In genomic region chr1:125542008-125542999, GRCm38 (mm10) we compare ENCODE assay signal across 8 mouse cellular contexts. TPM values are rescaled to one million over a fixed set of nuclear protein-coding genes. Genes with fewer than 3 reads are reported as not detected.
DNase-seq lines count a peak whose midpoint lies in the region; ATAC-seq lines count a peak whose summit lies in the region.

No protein-coding gene starts in this region.

- H3K4me1 ChIP-seq in midbrain, embryonic 14.5 days (ENCODE audit: control insufficient read depth, insufficient read depth, low read length) = no peaks in the 10 kb centered on the region
- no peaks in the 10 kb centered on the region for H3K4me1 ChIP-seq in midbrain, embryonic 16.5 days (ENCODE audit: control insufficient read depth, insufficient read depth, low read length)
- H3K4me1 ChIP-seq in heart, embryonic 14.5 days (ENCODE audit: control insufficient read depth in 2 of 2, insufficient read depth in 2 of 2, low read length in 2 of 2) = peaks cover 5 to 17% of the 10 kb centered on the region in 2 experiments; a peak in 3 of 4 replicates
- no peaks in the 10 kb centered on the region for H3K4me1 ChIP-seq in stomach, embryonic 15.5 days
- no peaks in the 10 kb centered on the region for H3K4me1 ChIP-seq in liver, embryonic 11.5 days (replicated peaks; ENCODE audit: control insufficient read depth, insufficient read depth, low read length)

- DNase-seq in cerebellum, postnatal 10 days = peak; percentile 74 to 80
- no peak for DNase-seq in cerebellum, adult 8-10 months
- DNase-seq in midbrain, embryonic 14.5 days = peak; percentile 18
- no peak for DNase-seq in liver, embryonic 11.5 days (ENCODE audit: low spot score)

- H3K27ac ChIP-seq in midbrain, embryonic 14.5 days (replicated peaks; ENCODE audit: low read depth, low read length) = no peak overlapping the region
- no peak overlapping the region for H3K27ac ChIP-seq in midbrain, embryonic 16.5 days (ENCODE audit: low read length)
- H3K27ac ChIP-seq in heart, embryonic 14.5 days (replicated peaks in 1 of 2; ENCODE audit: control insufficient read depth in 1 of 2, insufficient read depth in 1 of 2, low read depth in 2 of 2, low read length in 2 of 2) = peak overlapping the region; percentile 89 to 91
- peak overlapping the region; percentile 65 for H3K27ac ChIP-seq in stomach, embryonic 15.5 days
- no peak overlapping the region for H3K27ac ChIP-seq in liver, embryonic 11.5 days (ENCODE audit: low read depth, low read length)

- H3K9ac ChIP-seq in midbrain, embryonic 14.5 days (replicated peaks; ENCODE audit: low read length) = no peak overlapping the region
- no peak overlapping the region for H3K9ac ChIP-seq in midbrain, embryonic 16.5 days (ENCODE audit: low read depth, low read length)
- H3K9ac ChIP-seq in heart, embryonic 14.5 days (ENCODE audit: low read length) = no peak overlapping the region
- H3K9ac ChIP-seq in stomach, embryonic 15.5 days = no peak overlapping the region
- H3K9ac ChIP-seq in liver, embryonic 11.5 days (ENCODE audit: low read depth, low read length) = no peak overlapping the region

- H3K4me2 ChIP-seq in midbrain, embryonic 14.5 days (ENCODE audit: low read length) = no peak overlapping the region
- no peak overlapping the region for H3K4me2 ChIP-seq in midbrain, embryonic 16.5 days (ENCODE audit: low read length)
- peak overlapping the region; percentile 12 for H3K4me2 ChIP-seq in heart, embryonic 14.5 days (ENCODE audit: low read length)
- H3K4me2 ChIP-seq in stomach, embryonic 15.5 days = no peak overlapping the region
- H3K4me2 ChIP-seq in liver, embryonic 11.5 days = no peak overlapping the region

- no peaks in the 10 kb centered on the region for H3K36me3 ChIP-seq in midbrain, embryonic 14.5 days (ENCODE audit: control insufficient read depth, insufficient read depth, low read length)
- H3K36me3 ChIP-seq in midbrain, embryonic 16.5 days (ENCODE audit: control insufficient read depth, insufficient read depth, low read length) = no peaks in the 10 kb centered on the region
- H3K36me3 ChIP-seq in heart, embryonic 14.5 days (ENCODE audit: control insufficient read depth, insufficient read depth, low read length) = no peaks in the 10 kb centered on the region
- no peaks in the 10 kb centered on the region for H3K36me3 ChIP-seq in stomach, embryonic 15.5 days
- no peaks in the 10 kb centered on the region for H3K36me3 ChIP-seq in liver, embryonic 11.5 days (ENCODE audit: control insufficient read depth, insufficient read depth, low read length)

- WGBS in midbrain, embryonic 14.5 days = 86% methylated on average over 7 of the region's 7 CpGs
- WGBS in midbrain, embryonic 16.5 days = 84% methylated on average over 7 of the region's 7 CpGs
- WGBS in heart, embryonic 14.5 days = 41% methylated on average over 7 of the region's 7 CpGs
- WGBS in stomach, embryonic 15.5 days = 61% methylated on average over 7 of the region's 7 CpGs
- 75% methylated on average over 7 of the region's 7 CpGs for WGBS in liver, embryonic 11.5 days

- H3K4me3 ChIP-seq in midbrain, embryonic 14.5 days (replicated peaks; ENCODE audit: low read depth, low read length) = no peak overlapping the region
- H3K4me3 ChIP-seq in midbrain, embryonic 16.5 days (ENCODE audit: low read depth, low read length) = no peak overlapping the region
- no peak overlapping the region for H3K4me3 ChIP-seq in heart, embryonic 14.5 days (ENCODE audit: control insufficient read depth in 1 of 2, insufficient read depth in 1 of 2, low read depth in 1 of 2, low read length in 2 of 2)
- H3K4me3 ChIP-seq in stomach, embryonic 15.5 days (replicated peaks) = no peak overlapping the region
- no peak overlapping the region for H3K4me3 ChIP-seq in liver, embryonic 11.5 days (ENCODE audit: low read depth, low read length)

- H3K27me3 ChIP-seq in midbrain, embryonic 14.5 days (ENCODE audit: control insufficient read depth, insufficient read depth, low read length) = no peaks in the 10 kb centered on the region
- H3K27me3 ChIP-seq in midbrain, embryonic 16.5 days (ENCODE audit: control insufficient read depth, insufficient read depth, low read depth, low read length) = no peaks in the 10 kb centered on the region
- H3K27me3 ChIP-seq in heart, embryonic 14.5 days (ENCODE audit: control insufficient read depth, insufficient read depth, low read length) = no peaks in the 10 kb centered on the region
- H3K27me3 ChIP-seq in stomach, embryonic 15.5 days (replicated peaks) = no peaks in the 10 kb centered on the region
- H3K27me3 ChIP-seq in liver, embryonic 11.5 days (replicated peaks; ENCODE audit: control insufficient read depth, insufficient read depth, low read length) = no peaks in the 10 kb centered on the region

- no peak for ATAC-seq in midbrain, embryonic 14.5 days (ENCODE audit: low FRiP score, low TSS enrichment)
- ATAC-seq in midbrain, embryonic 16.5 days = no peak
- peak; percentile 66 for ATAC-seq in heart, embryonic 14.5 days (ENCODE audit: insufficient number of reproducible peaks, insufficient read depth, low FRiP score, low read depth)
- ATAC-seq in stomach, embryonic 15.5 days (ENCODE audit: insufficient read depth, low FRiP score, low read depth) = peak; percentile 63; the same call in 1 of the 2 replicates
- ATAC-seq in inflammation-experienced regulatory T-cells, adult 6 months = no peak
- ATAC-seq in liver, embryonic 11.5 days (replicated peaks; ENCODE audit: low FRiP score) = no peak

- H3K9me3 ChIP-seq in midbrain, embryonic 14.5 days (ENCODE audit: control insufficient read depth, low read length) = no peaks in the 10 kb centered on the region
- no peaks in the 10 kb centered on the region for H3K9me3 ChIP-seq in midbrain, embryonic 16.5 days (replicated peaks; ENCODE audit: control insufficient read depth, low read length, poor library complexity, severe bottlenecking)
- H3K9me3 ChIP-seq in heart, embryonic 14.5 days (ENCODE audit: control insufficient read depth, low read length) = 0 out of 2 replicates have a peak, but pooled peaks cover 3% of the 10 kb centered on the region
- no peaks in the 10 kb centered on the region for H3K9me3 ChIP-seq in stomach, embryonic 15.5 days
- H3K9me3 ChIP-seq in liver, embryonic 11.5 days (ENCODE audit: control insufficient read depth, low read length) = no peaks in the 10 kb centered on the region

RNA-seq across cellular contexts. Expression of gene Slc35f5, which starts 18.1 kb away (rescaled TPM):
- 29.4 and 32.5 TPM in 2 replicates for polyA plus RNA-seq in midbrain, embryonic 14.5 days (2014; fragmentation: Nextera tagmentation; extraction: Ambion mirVana)
- 32.2 and 38.7 TPM in 2 replicates for polyA plus RNA-seq in midbrain, embryonic 16.5 days (2015; fragmentation: Nextera tagmentation; extraction: Ambion mirVana)
- 88.4 and 89.9 TPM in 2 replicates for polyA plus RNA-seq in heart, embryonic 14.5 days (2014; fragmentation: Nextera tagmentation; extraction: Ambion mirVana)
- 65.0 and 69.1 TPM in 2 replicates for polyA plus RNA-seq in stomach, embryonic 15.5 days (2015; fragmentation: Nextera tagmentation; extraction: Ambion mirVana)
- polyA plus RNA-seq in inflammation-experienced regulatory T-cells, adult 6 months (2017; shearing (Covaris generic)) = 1 to 10 TPM in 2 of 3 experiments, under 1 TPM in 1; 0.89 to 1.9 (median 1.5) TPM
- polyA plus RNA-seq in liver, embryonic 11.5 days (2014; fragmentation: Nextera tagmentation; extraction: Ambion mirVana) = 28.5 and 30.4 TPM in 2 replicates

Comparison
In these comparisons a context has a peak if more than half of its experiments do, and no peak if none do; other contexts are left out.
1. DNase-seq: peak in cerebellum, postnatal 10 days (2 of 2) and midbrain, embryonic 14.5 days (single experiment); none in cerebellum, adult 8-10 months (single experiment) and liver, embryonic 11.5 days (single experiment).
2. ATAC-seq: peak in heart, embryonic 14.5 days (single experiment) and stomach, embryonic 15.5 days (single experiment); none in midbrain, embryonic 14.5 days (single experiment), midbrain, embryonic 16.5 days (single experiment), inflammation-experienced regulatory T-cells, adult 6 months (single experiment) and liver, embryonic 11.5 days (single experiment).
3. H3K27ac ChIP-seq: peak in heart, embryonic 14.5 days (2 of 2) and stomach, embryonic 15.5 days (single experiment); none in midbrain, embryonic 14.5 days (single experiment), midbrain, embryonic 16.5 days (single experiment) and liver, embryonic 11.5 days (single experiment).
4. RNA of gene Slc35f5, which starts 18.1 kb away (polyA plus RNA-seq): 88.4 to 89.9 TPM in heart, embryonic 14.5 days, 65.0 to 69.1 TPM in stomach, embryonic 15.5 days, 32.2 to 38.7 TPM in midbrain, embryonic 16.5 days, 29.4 to 32.5 TPM in midbrain, embryonic 14.5 days and 28.5 to 30.4 TPM in liver, embryonic 11.5 days; 0.89 to 1.9 TPM in inflammation-experienced regulatory T-cells, adult 6 months; every median in the first group is over 10 times any median in the second.